Comparison of ENCODE assay signal across 29 mouse cellular contexts in the genomic region with DNA sequence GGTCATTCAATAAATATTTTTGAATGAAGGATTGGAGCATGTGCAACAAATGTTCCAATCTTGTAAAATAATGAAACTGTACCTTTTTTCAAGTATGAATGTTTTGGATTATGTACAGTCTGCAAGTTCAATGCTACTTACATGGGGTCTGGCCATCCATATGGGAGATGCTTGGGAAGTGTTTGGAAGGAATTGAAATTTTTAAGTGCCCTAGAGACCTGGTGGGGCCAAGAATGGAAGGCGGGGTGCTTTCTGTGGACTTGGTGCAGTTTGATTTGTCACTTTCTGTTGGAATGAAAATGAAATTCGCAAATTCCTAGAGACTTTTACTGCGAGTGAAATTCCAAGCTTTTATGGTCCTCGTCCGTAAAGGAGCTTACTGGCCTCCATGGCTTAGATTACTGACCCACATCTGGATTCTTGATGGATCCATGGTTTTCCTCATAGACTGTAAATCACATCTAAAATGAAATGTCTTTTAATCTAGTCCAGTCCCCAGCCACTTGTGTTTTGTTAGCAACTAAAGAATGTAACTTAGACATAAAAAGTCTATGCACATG.
DNase-seq lines count a peak whose midpoint lies in the region; ATAC-seq and TF ChIP-seq lines count a peak whose summit lies in the region.
"Had no signal": no experiment of that assay in that cellular context is flagged by ENCODE, and none has a peak within 500 bp of the region (broad histone marks: within the 10 kb centered on the region; RNA-seq: fewer than 3 reads in every experiment).

No protein-coding gene starts in this region.

- H3K9ac ChIP-seq in embryonic facial prominence, embryonic 14.5 days (ENCODE audit: low read depth, low read length) = no peak overlapping the region
- no peak overlapping the region for H3K9ac ChIP-seq in limb, embryonic 14.5 days (ENCODE audit: low read depth, low read length, severe bottlenecking)
- H3K9ac ChIP-seq: embryonic facial prominence, embryonic 13.5 days; forebrain, embryonic 13.5 days; heart, embryonic 12.5 days; heart, embryonic 15.5 days; hindbrain, embryonic 13.5 days; intestine, embryonic 15.5 days had no signal

- H3K9me3 ChIP-seq in embryonic facial prominence, embryonic 14.5 days (ENCODE audit: control insufficient read depth, low read length) = 0 out of 2 replicates have a peak, but pooled peaks cover 4% of the 10 kb centered on the region
- H3K9me3 ChIP-seq in embryonic facial prominence, embryonic 10.5 days = no peaks in the 10 kb centered on the region
- no peaks in the 10 kb centered on the region for H3K9me3 ChIP-seq in limb, embryonic 14.5 days (ENCODE audit: control insufficient read depth, low read length)
- H3K9me3 ChIP-seq: embryonic facial prominence, embryonic 13.5 days; forebrain, embryonic 10.5 days; forebrain, embryonic 13.5 days; G1E; heart, embryonic 12.5 days; heart, embryonic 15.5 days; hindbrain, embryonic 10.5 days; hindbrain, embryonic 13.5 days; intestine, embryonic 15.5 days had no signal

- peaks cover 3% of the 10 kb centered on the region; the same call in 1 of the 2 replicates for H3K4me1 ChIP-seq in embryonic facial prominence, embryonic 14.5 days (ENCODE audit: control insufficient read depth, insufficient read depth, low read length)
- H3K4me1 ChIP-seq in embryonic facial prominence, embryonic 10.5 days = no peaks in the 10 kb centered on the region
- peaks cover 10% of the 10 kb centered on the region; the same call in 1 of the 2 replicates for H3K4me1 ChIP-seq in limb, embryonic 14.5 days (ENCODE audit: control insufficient read depth, insufficient read depth, low read length)
- H3K4me1 ChIP-seq: forebrain, embryonic 10.5 days; forebrain, embryonic 13.5 days; heart, embryonic 12.5 days; heart, embryonic 15.5 days; hindbrain, embryonic 10.5 days; hindbrain, embryonic 13.5 days; intestine, embryonic 15.5 days had no signal

- intact Hi-C loops in gastrocnemius, postnatal 14 days (cut with DNase I; ENCODE audit: low total_unique reads) = no loop called here

- H3K4me2 ChIP-seq in embryonic facial prominence, embryonic 14.5 days (ENCODE audit: low read depth, low read length) = no peak overlapping the region
- H3K4me2 ChIP-seq in limb, embryonic 14.5 days (replicated peaks; ENCODE audit: low read depth, low read length, severe bottlenecking) = no peak overlapping the region
- H3K4me2 ChIP-seq: embryonic facial prominence, embryonic 13.5 days; forebrain, embryonic 13.5 days; heart, embryonic 12.5 days; heart, embryonic 15.5 days; hindbrain, embryonic 13.5 days; intestine, embryonic 15.5 days had no signal

- no peaks in the 10 kb centered on the region for H3K27me3 ChIP-seq in embryonic facial prominence, embryonic 14.5 days (replicated peaks; ENCODE audit: control insufficient read depth, insufficient read depth, low read length)
- no peaks in the 10 kb centered on the region for H3K27me3 ChIP-seq in embryonic facial prominence, embryonic 10.5 days (replicated peaks; ENCODE audit: low read depth, poor library complexity, severe bottlenecking)
- no peaks in the 10 kb centered on the region for H3K27me3 ChIP-seq in limb, embryonic 14.5 days (ENCODE audit: control insufficient read depth, insufficient read depth, low read length)
- H3K27me3 ChIP-seq: CH12.LX; embryonic facial prominence, embryonic 13.5 days; forebrain, embryonic 13.5 days; heart, embryonic 12.5 days; heart, embryonic 15.5 days; hindbrain, embryonic 13.5 days; intestine, embryonic 15.5 days; Patski had no signal

- 62% methylated on average over 5 of the region's 5 CpGs for WGBS in embryonic facial prominence, embryonic 14.5 days
- WGBS in embryonic facial prominence, embryonic 10.5 days = 92% methylated on average over 5 of the region's 5 CpGs
- 29% methylated on average over 5 of the region's 5 CpGs for WGBS in limb, embryonic 14.5 days

- TF ChIP-seq POLR2A in limb, embryonic 14.5 days (IDR thresholded peaks at IDR 0.05; ENCODE audit: borderline replicate concordance, extremely low read depth, insufficient read depth, insufficient read length) = no peak

- H3K4me3 ChIP-seq in embryonic facial prominence, embryonic 14.5 days (ENCODE audit: low read depth, low read length) = no peak overlapping the region
- no peak overlapping the region for H3K4me3 ChIP-seq in embryonic facial prominence, embryonic 10.5 days
- H3K4me3 ChIP-seq in limb, embryonic 14.5 days (replicated peaks; ENCODE audit: low read length) = no peak overlapping the region
- H3K4me3 ChIP-seq: embryonic facial prominence, embryonic 13.5 days; forebrain, embryonic 10.5 days; forebrain, embryonic 13.5 days; heart, embryonic 12.5 days; heart, embryonic 15.5 days; hindbrain, embryonic 10.5 days; hindbrain, embryonic 13.5 days; intestine, embryonic 15.5 days had no signal

- peak; percentile 53 for DNase-seq in embryonic facial prominence, embryonic 14.5 days (ENCODE audit: low spot score)
- DNase-seq in embryonic facial prominence, embryonic 10.5 days (ENCODE audit: low spot score) = no peak
- DNase-seq in gastrocnemius, postnatal 14 days = peak; percentile 15
- DNase-seq in gastrocnemius, adult 8-10 months (ENCODE audit: low spot score in 2 of 2) = no peak
- peak; percentile 24 for DNase-seq in forelimb bud, embryonic 11.5 days (ENCODE audit: low read depth, low spot score)
- DNase-seq in limb, embryonic 14.5 days (ENCODE audit: low spot score) = peak; percentile 79
- no peak for DNase-seq in right cerebral cortex, postnatal 36 days (ENCODE audit: low spot score in 2 of 2)
- DNase-seq: adrenal gland, postnatal 10 days; cerebellum, adult 11 months; cerebellum, adult 2 months; cerebellum, adult 9-11 months; cerebellum, postnatal 25 days; heart, adult 18-20 months; heart, postnatal 10 days; heart, postnatal 36 days had no signal

- ATAC-seq in embryonic facial prominence, embryonic 14.5 days (ENCODE audit: low read depth) = no peak
- peak; percentile 87 for ATAC-seq in limb, embryonic 14.5 days (ENCODE audit: low FRiP score, low read depth)
- ATAC-seq in megakaryocyte progenitor cell, adult 5-6 weeks (replicated peaks; ENCODE audit: poor library complexity) = no peak
- ATAC-seq: forebrain, embryonic 13.5 days; forebrain, embryonic 16.5 days; hindbrain, embryonic 16.5 days; intestine, embryonic 15.5 days; Patski had no signal

- H3K36me3 ChIP-seq in embryonic facial prominence, embryonic 14.5 days (ENCODE audit: control insufficient read depth, insufficient read depth, low read length) = no peaks in the 10 kb centered on the region
- H3K36me3 ChIP-seq in embryonic facial prominence, embryonic 10.5 days (replicated peaks) = no peaks in the 10 kb centered on the region
- H3K36me3 ChIP-seq in limb, embryonic 14.5 days (ENCODE audit: control insufficient read depth, insufficient read depth, low read length) = no peaks in the 10 kb centered on the region
- H3K36me3 ChIP-seq: embryonic facial prominence, embryonic 13.5 days; forebrain, embryonic 10.5 days; G1E; heart, embryonic 12.5 days; heart, embryonic 15.5 days; hindbrain, embryonic 10.5 days; hindbrain, embryonic 13.5 days; intestine, embryonic 15.5 days had no signal

- H3K27ac ChIP-seq in embryonic facial prominence, embryonic 14.5 days (replicated peaks; ENCODE audit: low read depth, low read length) = no peak overlapping the region
- no peak overlapping the region for H3K27ac ChIP-seq in embryonic facial prominence, embryonic 10.5 days (replicated peaks)
- H3K27ac ChIP-seq in limb, embryonic 14.5 days (replicated peaks; ENCODE audit: low read depth, low read length) = no peak overlapping the region
- H3K27ac ChIP-seq: embryonic facial prominence, embryonic 13.5 days; forebrain, embryonic 10.5 days; forebrain, embryonic 13.5 days; heart, embryonic 15.5 days; hindbrain, embryonic 10.5 days; hindbrain, embryonic 13.5 days; intestine, embryonic 15.5 days had no signal

Comparison
In these comparisons a context has a peak if more than half of its experiments do, and no peak if none do; other contexts are left out.
1. DNase-seq: peak in embryonic facial prominence, embryonic 14.5 days (single experiment), gastrocnemius, postnatal 14 days (single experiment), forelimb bud, embryonic 11.5 days (single experiment) and limb, embryonic 14.5 days (single experiment); none in embryonic facial prominence, embryonic 10.5 days (single experiment), gastrocnemius, adult 8-10 months (0 of 2) and right cerebral cortex, postnatal 36 days (0 of 2).